Mouse (Mus musculus): ENCODE results near the gene Gm15128. TPM values are rescaled to one million over a fixed set of nuclear protein-coding genes. Genes with fewer than 3 reads are reported as not detected.
"Not testable (repeated sequence)": the region's sequence is repeated elsewhere in the genome, so short reads cannot be mapped to it uniquely, and the experiment has no call there.

The Gm15128 gene
- total RNA-seq (2014; fragmentation: Nextera tagmentation) (not detected in 2 replicates), total RNA-seq (2017) (not detected in 2 replicates)

GRCm38 (mm10) chrX:147765691-147766090, at the start of gene Gm15128:
Gene Gm15128, plus strand, starts transcription at chrX:147765991.
- not testable (repeated sequence) for ATAC-seq (replicated peaks; ENCODE audit: poor library complexity, severe bottlenecking)

Other genes starting within 250 kb of the Gm15128 start
- 0.41 and 1.4 TPM in 2 replicates for gene Lrch2, start 211.9 kb upstream of the Gm15128 start, total RNA-seq (2014; fragmentation: Nextera tagmentation)
- not detected in 2 replicates for gene Lrch2, start 211.9 kb upstream of the Gm15128 start, total RNA-seq (2017)
- gene Gm15080, start 227.0 kb downstream of the Gm15128 start, total RNA-seq (2014; fragmentation: Nextera tagmentation), result not detected in 2 replicates
- not detected in 2 replicates for gene Gm15080, start 227.0 kb downstream of the Gm15128 start, total RNA-seq (2017)

All from granulocyte monocyte progenitor cell, adult 5-6 weeks (primary cell).